Mouse (Mus musculus): ENCODE measurements around the gene Ccdc148.

GRCm38 (mm10) chr2:59197156-59197555, 36.7 kb upstream of the Ccdc148 start:
- TF ChIP-seq POLR2A (IDR thresholded peaks at IDR 0.05; ENCODE audit: borderline replicate concordance, extremely low read depth, low read depth, low read length) (no peak), CTCF (IDR thresholded peaks at IDR 0.05; ENCODE audit: insufficient read depth, low read length) (no peak)

Measured in lung, adult 2 months (tissue).